Mouse (Mus musculus) heart, postnatal 0 days (tissue): ENCODE measurements around the gene Prr13. TPM values are rescaled to one million over a fixed set of nuclear protein-coding genes. Genes with fewer than 3 reads are reported as not detected.
A peak's percentile ranks its signal among the peaks of the same experiment; 100 is the strongest.

Experiments
- ATAC-seq: fragments of 200-750 bp; cut with Nextera tagmentation; 2 replicates; pipeline ENCODE4 v1.8.0; 2017; ENCODE audit warnings: low read depth, moderate number of reproducible peaks, moderate library complexity; ENCODE audit not compliant: insufficient read depth
- DNase-seq: peaks from one replicate; pipeline ENCODE4 v3.0.0-alpha.2; 2016; ENCODE audit warnings: low spot score
- H3K27ac ChIP-seq: fragments of 300-500 bp; sonication (generic); 2 replicates; pipeline ENCODE4 v1.5.1; 2014; ENCODE audit warnings: low read depth, mild to moderate bottlenecking
- H3K27me3 ChIP-seq: fragments of 300-500 bp; sonication (generic); 2 replicates; pipeline ENCODE4 v1.6.1; 2014; ENCODE audit warnings: low read length, mixed read lengths; ENCODE audit not compliant: control insufficient read depth, insufficient read depth
- H3K36me3 ChIP-seq: fragments of 300-500 bp; sonication (generic); replicated peaks from 2 replicates; pipeline ENCODE4 v1.6.1; 2014; ENCODE audit warnings: low read length, mixed read lengths; ENCODE audit not compliant: control insufficient read depth, insufficient read depth
- H3K4me1 ChIP-seq: fragments of 300-500 bp; sonication (generic); 2 replicates; pipeline ENCODE4 v1.6.1; 2014; ENCODE audit warnings: antibody characterized with exemption; ENCODE audit not compliant: control insufficient read depth, insufficient read depth
- H3K4me2 ChIP-seq: fragments of 300-500 bp; sonication (generic); 2 replicates; pipeline ENCODE4 v1.6.1; 2014; ENCODE audit warnings: low read depth, mild to moderate bottlenecking, low read length, moderate library complexity
- H3K4me3 ChIP-seq: fragments of 300-500 bp; sonication (generic); 2 replicates; pipeline ENCODE4 v1.5.1; 2014; ENCODE audit warnings: low read depth, low read length
- H3K9ac ChIP-seq: fragments of 300-500 bp; sonication (generic); replicated peaks from 2 replicates; pipeline ENCODE4 v1.6.1; 2014; ENCODE audit warnings: low read depth, low read length, mixed read lengths
- H3K9me3 ChIP-seq: fragments of 300-500 bp; sonication (generic); replicated peaks from 2 replicates; pipeline ENCODE4 v1.6.1; 2016; ENCODE audit warnings: low read length; ENCODE audit not compliant: control insufficient read depth
- CTCF ChIP-seq: IDR thresholded peaks from 2 replicates; pipeline ENCODE4 v1.5.1; 2016; ENCODE audit warnings: antibody characterized with exemption, control low read depth, low read depth
- EP300 ChIP-seq: IDR thresholded peaks from 2 replicates; pipeline ENCODE4 v1.6.1; 2016; ENCODE audit warnings: antibody characterized with exemption, low read depth
- WGBS: fragments of 180-500 bp; shearing (Covaris S2); extraction: QIAGEN DNeasy Blood & Tissue Kit; methylation state at CpG from one replicate; pipeline ENCODE4 v1.1.7; 2014; 5-methylcytosine and 5-hydroxymethylcytosine counted together
- polyA plus RNA-seq: library from polyadenylated mRNA; unstranded; fragments of >200 nt; fragmentation: Nextera tagmentation; extraction: Ambion mirVana; gene quantifications from 2 replicates; pipeline ENCODE4 v1.2.1, GENCODE M21; 2015
- total RNA-seq: library from RNA; depleted of rRNA; stranded (reverse); fragments of >200 nt; gene quantifications from 2 replicates; pipeline ENCODE4 v1.2.3, GENCODE M21; 2014; ENCODE audit warnings: low replicate concordance

Gene Prr13
- total and polyA plus RNA-seq, 2 experiments from 2014 or later = 16.8 to 73.4 TPM

GRCm38 (mm10) chr15:102451666-102452430, 7.0 kb upstream of the Prr13 start:
- DNase-seq (no peak), ATAC-seq (no peak; the same call in 1 of the 2 replicates)
- Histone ChIP-seq H3K36me3 (no peaks in the 10 kb centered on the region), H3K27me3 (no peaks in the 10 kb centered on the region), H3K9ac (no peak overlapping the region), H3K4me2 (no peak overlapping the region), H3K27ac (no peak overlapping the region), H3K4me1 (no peaks in the 10 kb centered on the region), H3K4me3 (no peak overlapping the region), H3K9me3 (no peaks in the 10 kb centered on the region)
- no peak for TF ChIP-seq CTCF
- no peak for TF ChIP-seq EP300
- WGBS = 67% methylated on average over 26 of the region's 26 CpGs

GRCm38 (mm10) chr15:102455993-102456392, 2.8 kb upstream of the Prr13 start:
- H3K4me1 ChIP-seq = peaks cover 15% of the 10 kb centered on the region; the same call in 1 of the 2 replicates
- TF ChIP-seq CTCF (peak; percentile 30), EP300 (no peak)
- no peak for DNase-seq
- H3K27ac ChIP-seq = no peak overlapping the region
- H3K36me3 ChIP-seq = no peaks in the 10 kb centered on the region
- H3K9me3 ChIP-seq = no peaks in the 10 kb centered on the region
- no peak overlapping the region for H3K9ac ChIP-seq
- no peak overlapping the region for H3K4me3 ChIP-seq
- no peak for ATAC-seq
- no peak overlapping the region for H3K4me2 ChIP-seq
- 41% methylated on average over 6 of the region's 6 CpGs for WGBS
- H3K27me3 ChIP-seq = no peaks in the 10 kb centered on the region

DNA sequence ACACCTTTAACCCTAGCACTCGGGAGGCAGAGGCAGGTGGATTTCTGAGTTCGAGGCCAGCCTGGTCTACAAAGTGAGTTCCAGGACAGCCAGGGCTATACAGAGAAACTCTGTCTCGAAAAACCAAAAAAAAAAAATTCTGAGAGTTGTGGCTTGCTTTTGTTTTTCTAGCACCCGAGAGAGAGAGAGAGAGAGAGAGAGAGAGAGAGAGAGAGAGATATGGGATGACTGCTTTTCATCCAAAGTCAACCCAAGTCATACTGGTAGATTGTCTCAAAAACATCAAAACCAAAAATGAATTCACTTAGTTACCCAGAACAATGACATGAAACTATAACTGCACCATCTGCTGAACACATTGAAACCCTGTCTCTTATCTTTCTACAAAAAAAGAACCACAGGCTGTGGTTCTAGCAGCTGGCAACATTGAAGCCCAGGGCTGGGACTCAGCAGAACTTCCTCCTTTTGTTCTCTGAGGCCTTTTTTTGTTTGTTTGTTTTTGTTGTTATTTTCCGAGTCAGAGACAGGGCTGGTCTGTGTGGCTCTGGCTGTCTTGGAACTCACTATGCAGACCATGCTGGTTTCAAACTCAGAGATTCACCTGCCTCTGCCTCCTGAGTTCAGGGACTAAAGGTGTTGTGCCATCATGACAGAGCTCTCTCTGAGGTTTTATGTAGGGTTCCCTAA, 635 bp upstream of the Prr13 start:
- no peaks in the 10 kb centered on the region for H3K9me3 ChIP-seq
- H3K4me1 ChIP-seq = peaks cover 16% of the 10 kb centered on the region; the same call in 1 of the 2 replicates
- no peak overlapping the region for H3K9ac ChIP-seq
- 60% methylated on average over 5 of the region's 5 CpGs for WGBS
- peak overlapping the region; percentile 79 for H3K4me2 ChIP-seq
- no peaks in the 10 kb centered on the region for H3K27me3 ChIP-seq
- ATAC-seq (0 out of 2 replicates have a peak, but pooled peaks have one; percentile 1), DNase-seq (no peak)
- TF ChIP-seq EP300 = no peak
- TF ChIP-seq CTCF = no peak
- H3K36me3 ChIP-seq = no peaks in the 10 kb centered on the region; the same call in 1 of the 2 replicates
- H3K4me3 ChIP-seq = peak overlapping the region; percentile 57
- H3K27ac ChIP-seq = peak overlapping the region; percentile 77

DNA sequence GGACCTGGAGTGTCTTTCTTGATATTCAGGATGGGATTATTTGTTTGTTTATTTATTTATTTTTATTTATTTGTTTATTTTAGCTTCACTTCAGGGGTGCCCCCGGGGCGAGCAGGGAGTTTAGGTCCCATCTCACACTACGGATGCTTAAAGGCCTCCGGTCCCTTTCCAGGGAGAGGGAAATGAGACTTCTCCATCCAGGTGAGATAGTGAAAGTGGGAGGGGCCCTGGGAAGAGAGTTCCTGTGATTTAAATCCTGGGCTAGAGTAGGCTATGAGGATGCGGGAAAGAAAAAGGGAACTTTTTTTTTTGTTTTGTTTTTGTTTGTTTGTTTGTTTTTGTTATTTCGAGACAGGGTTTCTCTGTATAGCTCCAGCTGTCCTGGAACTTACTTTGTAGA, 553 bp downstream of the Prr13 start:
- Histone ChIP-seq H3K9ac (peak overlapping the region; percentile 56; the same call in 1 of the 2 replicates), H3K9me3 (no peaks in the 10 kb centered on the region), H3K27me3 (no peaks in the 10 kb centered on the region), H3K4me1 (peaks cover 16% of the 10 kb centered on the region; the same call in 1 of the 2 replicates), H3K36me3 (no peaks in the 10 kb centered on the region; the same call in 1 of the 2 replicates), H3K4me2 (peak overlapping the region; percentile 79), H3K4me3 (peak overlapping the region; percentile 57), H3K27ac (peak overlapping the region; percentile 77)
- DNase-seq = no peak
- no peak for ATAC-seq
- TF ChIP-seq EP300 (no peak), CTCF (no peak)
- WGBS = 35% methylated on average over 6 of the region's 6 CpGs

DNA sequence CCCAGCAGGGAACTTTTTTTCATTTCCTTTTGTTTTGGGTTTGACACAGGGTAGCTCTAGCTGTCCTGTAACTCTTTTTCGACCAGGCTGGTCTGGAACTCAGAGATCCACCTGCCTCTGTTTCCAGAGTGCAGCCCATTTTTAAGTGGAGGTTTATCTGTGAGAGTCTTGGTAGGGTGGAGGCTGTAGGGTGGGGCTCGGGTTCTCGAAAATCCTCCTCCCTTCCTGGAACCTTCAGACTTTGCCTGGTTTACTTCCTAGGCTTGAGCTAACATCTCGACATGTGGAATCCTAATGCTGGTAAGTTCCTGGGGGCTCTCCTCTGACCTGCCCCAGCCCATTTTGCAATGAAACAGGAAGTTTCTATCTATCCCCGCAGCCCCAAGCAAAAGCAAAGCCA, 1.0 kb downstream of the Prr13 start:
- Histone ChIP-seq H3K4me3 (peak overlapping the region; percentile 57), H3K9me3 (no peaks in the 10 kb centered on the region), H3K36me3 (no peaks in the 10 kb centered on the region; the same call in 1 of the 2 replicates), H3K4me1 (peaks cover 16% of the 10 kb centered on the region; the same call in 1 of the 2 replicates), H3K4me2 (peak overlapping the region; percentile 79), H3K27me3 (no peaks in the 10 kb centered on the region), H3K9ac (peak overlapping the region; percentile 56; the same call in 1 of the 2 replicates), H3K27ac (peak overlapping the region; percentile 77)
- DNase-seq (no peak), ATAC-seq (no peak)
- TF ChIP-seq CTCF (no peak), EP300 (no peak)
- 47% methylated on average over 5 of the region's 5 CpGs for WGBS
